Mouse (Mus musculus): Measurements from ENCODE around the gene 4930512M02Rik.

- TF ChIP-seq E2F4 (IDR thresholded peaks at IDR 0.05; ENCODE audit: insufficient read depth) (no peak), TCF12 (IDR thresholded peaks at IDR 0.05; ENCODE audit: insufficient read depth, poor library complexity, severe bottlenecking) (no peak), MYOG (IDR thresholded peaks at IDR 0.05; ENCODE audit: control insufficient read depth in 1 of 3, insufficient read depth in 1 of 3, insufficient read length in 2 of 3, low read depth in 2 of 3) (no peak), POLR2A (IDR thresholded peaks at IDR 0.05; ENCODE audit: insufficient read length, low read depth) (no peak), SRF (IDR thresholded peaks at IDR 0.05; ENCODE audit: control insufficient read depth, insufficient read length, low read depth) (no peak)
These were observed 45.3 kb upstream of the 4930512M02Rik start for GRCm38 (mm10) chr11:11672974-11673373.
